Mouse (Mus musculus) CH12.LX (cell line): ENCODE results near the gene Prelid1. TPM values are rescaled to one million over a fixed set of nuclear protein-coding genes. Genes with fewer than 3 reads are reported as not detected.

Source experiments
- DNase-seq: peaks from one replicate; pipeline ENCODE4 v3.0.0-alpha.2; 2013; ENCODE audit errors: extremely low read depth
- H3K27ac ChIP-seq: 2 replicates; pipeline ENCODE4 v1.5.1; 2012; ENCODE audit warnings: low read depth, mild to moderate bottlenecking, control low read depth, moderate library complexity; ENCODE audit not compliant: insufficient read depth
- H3K27me3 ChIP-seq: replicated peaks from 2 replicates; pipeline ENCODE3; 2012; ENCODE audit warnings: inconsistent platforms
- H3K36me3 ChIP-seq, 2 experiments: replicated peaks in 1 of 2; 2 replicates each; pipeline versions ENCODE3 to v1.6.1; 2012; ENCODE audit warnings: inconsistent platforms in 1 of 2, low read length in 1 of 2, mild to moderate bottlenecking in 1 of 2, mixed read lengths in 1 of 2, moderate library complexity in 1 of 2; ENCODE audit not compliant: control insufficient read depth in 1 of 2, insufficient read depth in 1 of 2
- H3K4me1 ChIP-seq, 2 experiments: 2 replicates each; pipeline ENCODE4 v1.6.1; 2012; ENCODE audit warnings: inconsistent platforms in 1 of 2, moderate library complexity in 1 of 2; ENCODE audit not compliant: insufficient read depth in 2 of 2, control insufficient read depth in 1 of 2
- H3K4me2 ChIP-seq: 2 replicates; pipeline ENCODE4 v1.6.1; 2012; ENCODE audit warnings: low read depth, mild to moderate bottlenecking, control low read depth; ENCODE audit not compliant: poor library complexity, insufficient read depth, severe bottlenecking
- H3K4me3 ChIP-seq, 3 experiments: fragments of 150-350 bp in 1 of 3; sonication (generic) in 1 of 3; replicated peaks in 1 of 3; 2 replicates each; pipeline versions ENCODE3 to v1.5.1; 2011 to 2012; ENCODE audit warnings: low read depth in 2 of 3, low read length in 2 of 3, mild to moderate bottlenecking in 2 of 3, moderate library complexity in 2 of 3, control low read depth in 1 of 3, improper control_type of control experiment in 1 of 3, inconsistent platforms in 1 of 3, mixed read lengths in 1 of 3; ENCODE audit not compliant: poor library complexity in 1 of 3
- H3K79me2 ChIP-seq: replicated peaks from 2 replicates; pipeline ENCODE4 v1.6.1; 2012; ENCODE audit warnings: mild to moderate bottlenecking, moderate library complexity; ENCODE audit not compliant: control insufficient read depth, poor library complexity, insufficient read depth, severe bottlenecking; ENCODE audit errors: extremely low read depth
- H3K9ac ChIP-seq: 2 replicates; pipeline ENCODE4 v1.6.1; 2012; ENCODE audit warnings: low read depth, mild to moderate bottlenecking, control low read depth, moderate library complexity; ENCODE audit not compliant: insufficient read depth
- H3K9me3 ChIP-seq: replicated peaks from 2 replicates; pipeline ENCODE3; 2012; ENCODE audit warnings: low read length, inconsistent platforms, mixed read lengths
- CHD2 ChIP-seq: IDR thresholded peaks from 2 replicates; pipeline ENCODE4 v1.6.1; 2011; ENCODE audit warnings: low read length, improper control_type of control experiment
- CTCF ChIP-seq, 2 experiments: IDR thresholded peaks in 1 of 2; conservative IDR thresholded peaks in 1 of 2; 2 replicates each; pipeline ENCODE4 v1.5.1; 2011 to 2012; ENCODE audit warnings: low read depth in 2 of 2, low read length in 2 of 2, improper control_type of control experiment in 1 of 2, inconsistent platforms in 1 of 2, mild to moderate bottlenecking in 1 of 2, moderate library complexity in 1 of 2
- ELF1 ChIP-seq: IDR thresholded peaks from 2 replicates; pipeline ENCODE4 v1.6.1; 2014; ENCODE audit warnings: low read depth, mild to moderate bottlenecking, inconsistent platforms, low read length, improper control_type of control experiment
- EP300 ChIP-seq: IDR thresholded peaks from 2 replicates; pipeline ENCODE4 v1.6.1; 2011; ENCODE audit warnings: low read length, improper control_type of control experiment
- ETS1 ChIP-seq: conservative IDR thresholded peaks from 2 replicates; pipeline ENCODE4 v1.6.1; 2012; ENCODE audit warnings: low read depth, mild to moderate bottlenecking, inconsistent platforms, low read length, improper control_type of control experiment, moderate library complexity
- JUN ChIP-seq: IDR thresholded peaks from 2 replicates; pipeline ENCODE4 v1.6.1; 2011; ENCODE audit warnings: low read depth, mild to moderate bottlenecking, low read length, improper control_type of control experiment, moderate library complexity; ENCODE audit not compliant: insufficient read depth
- JUND ChIP-seq: conservative IDR thresholded peaks from 2 replicates; pipeline ENCODE4 v1.6.1; 2011; ENCODE audit warnings: low read depth, low read length, improper control_type of control experiment
- MAFK ChIP-seq: IDR thresholded peaks from 2 replicates; pipeline ENCODE4 v1.6.1; 2011; ENCODE audit warnings: low read length, improper control_type of control experiment; ENCODE audit not compliant: insufficient replicate concordance
- MAX ChIP-seq: IDR thresholded peaks from 2 replicates; pipeline ENCODE4 v1.6.1; 2011; ENCODE audit warnings: low read length, improper control_type of control experiment
- MAZ ChIP-seq: IDR thresholded peaks from 2 replicates; pipeline ENCODE4 v1.6.1; 2012; ENCODE audit warnings: low read depth, mild to moderate bottlenecking, inconsistent platforms, low read length, improper control_type of control experiment, moderate library complexity
- MXI1 ChIP-seq: IDR thresholded peaks from 2 replicates; pipeline ENCODE4 v1.6.1; 2011; ENCODE audit warnings: mild to moderate bottlenecking, low read depth, low read length, improper control_type of control experiment
- MYC ChIP-seq: IDR thresholded peaks from 2 replicates; pipeline ENCODE4 v1.6.1; 2011; ENCODE audit warnings: low read depth, mild to moderate bottlenecking, improper control_type of control experiment, low read length
- NELFE ChIP-seq: IDR thresholded peaks from 2 replicates; pipeline ENCODE4 v1.6.1; 2011; ENCODE audit warnings: low read depth, low read length, improper control_type of control experiment
- NRF1 ChIP-seq: IDR thresholded peaks from 2 replicates; pipeline ENCODE4 v1.6.1; 2014; ENCODE audit warnings: low read depth, mild to moderate bottlenecking, inconsistent platforms, low read length, improper control_type of control experiment, moderate library complexity
- PAX5 ChIP-seq: IDR thresholded peaks from 2 replicates; pipeline ENCODE4 v1.6.1; 2012; ENCODE audit warnings: low read length, inconsistent platforms, mixed read lengths
- POLR2A ChIP-seq: IDR thresholded peaks from 2 replicates; pipeline ENCODE4 v1.6.1; 2011; ENCODE audit warnings: low read depth, mild to moderate bottlenecking, improper control_type of control experiment, low read length
- POLR2AphosphoS2 ChIP-seq: IDR thresholded peaks from 2 replicates; pipeline ENCODE4 v1.6.1; 2011; ENCODE audit warnings: low read depth, low read length, improper control_type of control experiment
- RCOR1 ChIP-seq: conservative IDR thresholded peaks from 2 replicates; pipeline ENCODE4 v1.6.1; 2012; ENCODE audit warnings: low read depth, mild to moderate bottlenecking, inconsistent platforms, low read length, improper control_type of control experiment
- SIN3A ChIP-seq: IDR thresholded peaks from 2 replicates; pipeline ENCODE4 v1.6.1; 2012; ENCODE audit warnings: low read length, improper control_type of control experiment, inconsistent platforms
- SMC3 ChIP-seq: IDR thresholded peaks from 2 replicates; pipeline ENCODE4 v1.6.1; 2011; ENCODE audit warnings: low read depth, low read length, improper control_type of control experiment
- TCF12 ChIP-seq: IDR thresholded peaks from 2 replicates; pipeline ENCODE4 v1.6.1; 2014; ENCODE audit warnings: low read depth, mild to moderate bottlenecking, inconsistent platforms, low read length, improper control_type of control experiment
- ZKSCAN1 ChIP-seq: IDR thresholded peaks from 2 replicates; pipeline ENCODE4 v1.6.1; 2012; ENCODE audit warnings: low read depth, inconsistent platforms, low read length, improper control_type of control experiment, borderline replicate concordance
- dilution Hi-C: fragments of 300-500 bp; cut with MboI; formaldehyde crosslinking; loops from 2 replicates; pipeline ENCODE4 v1.14.3; 2020; ENCODE audit warnings: low sequenced_read_pairs; ENCODE audit not compliant: extremely low pct_unique_long_range_greater_than_20kb, extremely low pct_ligation_motif_present
- in situ Hi-C: fragments of 300-500 bp; cut with MboI; formaldehyde crosslinking; loops from 3 replicates; pipeline ENCODE4 v1.14.3; 2019; ENCODE audit warnings: low sequenced_read_pairs, low pct_ligation_motif_present, low pct_unique_long_range_greater_than_20kb, mixed read lengths
- polyA plus RNA-seq: library from polyadenylated mRNA; unstranded; fragments of >175 nt; gene quantifications from 2 replicates; pipeline ENCODE4 v1.2.1, GENCODE M21; 2012; ENCODE audit warnings: low read depth; ENCODE audit not compliant: insufficient read length
- total RNA-seq, 2 experiments: library from RNA; depleted of rRNA; stranded (reverse); fragments of 300-350 nt in 1 of 2; fragments of >200 nt in 1 of 2; gene quantifications; 2 replicates each; pipeline ENCODE4 v1.2.3; 2012 to 2014

The Prelid1 gene
- total and polyA plus RNA-seq, 3 experiments = 205 to 435 (median 302) TPM

DNA sequence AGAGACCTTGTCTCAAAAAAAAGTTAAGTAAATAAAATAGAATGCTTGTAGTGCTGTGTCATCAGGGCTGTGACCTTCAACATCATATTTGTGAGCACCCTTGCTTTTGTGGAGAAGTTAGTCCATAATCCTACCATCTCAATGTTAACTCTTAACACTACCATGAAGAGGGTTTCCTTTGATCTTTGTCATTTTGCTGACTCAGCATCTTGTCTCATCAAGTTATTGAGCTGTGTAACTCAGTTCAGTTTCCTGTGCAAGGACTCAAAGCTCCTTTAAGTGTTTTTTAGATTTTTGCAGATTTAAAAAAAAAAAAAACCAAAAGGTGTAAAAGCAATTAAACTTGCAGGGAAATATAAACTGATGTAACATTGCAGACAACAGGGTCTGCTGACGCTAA, 23.5 kb upstream of the Prelid1 start:
- no peak overlapping the region for H3K4me3 ChIP-seq
- DNase-seq = no peak
- dilution Hi-C loops (no loop called here), in situ Hi-C loops (no loop called here)
- peaks cover 29 to 67% of the 10 kb centered on the region in 2 experiments for H3K36me3 ChIP-seq
- H3K27ac ChIP-seq = no peak overlapping the region
- no peaks in the 10 kb centered on the region for H3K4me1 ChIP-seq
- no peak overlapping the region for H3K9ac ChIP-seq
- no peaks in the 10 kb centered on the region for H3K9me3 ChIP-seq
- H3K79me2 ChIP-seq = no peaks in the 10 kb centered on the region
- peak; percentile 100 for TF ChIP-seq MAFK
- no peak for TF ChIP-seq NELFE
- no peak for TF ChIP-seq NRF1
- no peak for TF ChIP-seq PAX5
- no peak for TF ChIP-seq POLR2A
- TF ChIP-seq ETS1 = no peak
- TF ChIP-seq MYC = no peak
- TF ChIP-seq MXI1 = no peak
- H3K4me2 ChIP-seq = no peak overlapping the region
- H3K27me3 ChIP-seq = no peaks in the 10 kb centered on the region

DNA sequence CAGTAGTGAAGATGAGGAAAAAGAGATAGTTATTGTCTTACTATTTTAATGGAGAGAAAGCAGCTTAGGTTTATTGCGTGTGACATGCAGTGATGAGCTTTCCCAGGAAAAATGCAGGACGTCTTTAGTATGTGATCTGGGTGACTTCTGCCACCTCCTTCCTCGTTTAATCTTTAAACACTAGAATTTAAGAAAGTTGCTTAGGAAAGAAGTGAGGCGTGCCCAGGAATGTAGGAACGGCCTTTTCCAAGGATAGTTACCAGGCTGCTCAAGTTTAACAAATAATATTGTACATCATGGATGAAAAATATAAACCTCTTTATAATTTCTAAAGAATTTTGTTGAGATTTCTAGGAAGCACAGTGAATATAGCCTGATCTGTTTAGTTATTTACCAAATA, 19.4 kb upstream of the Prelid1 start:
- H3K27me3 ChIP-seq = no peaks in the 10 kb centered on the region
- H3K4me3 ChIP-seq = no peak overlapping the region
- in situ Hi-C loops (no loop called here), dilution Hi-C loops (no loop called here)
- no peaks in the 10 kb centered on the region for H3K4me1 ChIP-seq
- H3K9me3 ChIP-seq = no peaks in the 10 kb centered on the region
- no peak overlapping the region for H3K27ac ChIP-seq
- H3K4me2 ChIP-seq = no peak overlapping the region
- no peak for DNase-seq
- peaks cover 26 to 61% of the 10 kb centered on the region in 2 experiments for H3K36me3 ChIP-seq
- TF ChIP-seq POLR2AphosphoS2 (no peak), TCF12 (no peak), SIN3A (no peak), MAZ (no peak)
- H3K9ac ChIP-seq = no peak overlapping the region
- no peaks in the 10 kb centered on the region for H3K79me2 ChIP-seq

DNA sequence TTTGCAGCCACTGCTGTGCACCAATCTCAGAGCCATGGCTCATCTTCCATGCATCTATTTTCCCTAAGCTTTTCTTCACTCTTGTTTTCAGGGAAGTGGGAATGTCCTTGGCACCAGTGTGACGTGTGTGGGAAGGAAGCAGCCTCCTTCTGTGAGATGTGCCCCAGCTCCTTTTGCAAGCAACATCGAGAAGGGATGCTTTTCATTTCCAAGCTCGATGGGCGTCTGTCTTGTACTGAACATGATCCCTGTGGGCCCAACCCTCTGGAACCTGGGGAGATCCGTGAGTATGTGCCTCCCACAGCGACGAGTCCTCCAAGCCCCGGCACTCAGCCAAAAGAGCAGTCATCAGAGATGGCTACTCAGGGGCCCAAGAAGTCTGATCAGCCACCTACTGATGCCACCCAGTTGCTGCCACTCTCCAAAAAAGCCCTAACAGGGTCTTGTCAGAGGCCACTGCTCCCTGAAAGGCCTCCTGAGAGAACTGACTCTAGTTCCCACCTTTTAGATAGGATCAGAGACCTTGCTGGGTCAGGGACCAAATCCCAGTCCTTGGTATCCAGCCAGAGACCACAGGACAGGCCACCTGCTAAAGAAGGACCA, 8.2 kb upstream of the Prelid1 start:
- no peaks in the 10 kb centered on the region for H3K27me3 ChIP-seq
- TF ChIP-seq MYC (no peak), JUN (no peak), CHD2 (no peak), MAX (no peak), SMC3 (no peak), ELF1 (no peak), EP300 (no peak), JUND (no peak), RCOR1 (no peak), POLR2A (no peak), CTCF (conservative IDR thresholded peaks at IDR 0.05 in 1 of 2, IDR thresholded peaks at IDR 0.05 in 1 of 2; ENCODE audit: low read depth in 2 of 2, low read length in 2 of 2) (no peak), SIN3A (no peak), PAX5 (no peak), ZKSCAN1 (no peak), MAFK (no peak)
- peaks cover 38 to 83% of the 10 kb centered on the region in 2 experiments for H3K36me3 ChIP-seq
- H3K4me3 ChIP-seq = no peak overlapping the region
- in situ Hi-C loops = no loop called here
- H3K4me1 ChIP-seq = peaks cover 0 to 13% of the 10 kb centered on the region in 2 experiments; a peak in 2 of 4 replicates
- H3K9me3 ChIP-seq = no peaks in the 10 kb centered on the region
- H3K4me2 ChIP-seq = no peak overlapping the region
- dilution Hi-C loops = no loop called here
- H3K9ac ChIP-seq = no peak overlapping the region
- H3K79me2 ChIP-seq = no peaks in the 10 kb centered on the region
- no peak for DNase-seq
- H3K27ac ChIP-seq = no peak overlapping the region
